22 mouse cellular contexts compared by ENCODE assay signal in the genomic region with DNA sequence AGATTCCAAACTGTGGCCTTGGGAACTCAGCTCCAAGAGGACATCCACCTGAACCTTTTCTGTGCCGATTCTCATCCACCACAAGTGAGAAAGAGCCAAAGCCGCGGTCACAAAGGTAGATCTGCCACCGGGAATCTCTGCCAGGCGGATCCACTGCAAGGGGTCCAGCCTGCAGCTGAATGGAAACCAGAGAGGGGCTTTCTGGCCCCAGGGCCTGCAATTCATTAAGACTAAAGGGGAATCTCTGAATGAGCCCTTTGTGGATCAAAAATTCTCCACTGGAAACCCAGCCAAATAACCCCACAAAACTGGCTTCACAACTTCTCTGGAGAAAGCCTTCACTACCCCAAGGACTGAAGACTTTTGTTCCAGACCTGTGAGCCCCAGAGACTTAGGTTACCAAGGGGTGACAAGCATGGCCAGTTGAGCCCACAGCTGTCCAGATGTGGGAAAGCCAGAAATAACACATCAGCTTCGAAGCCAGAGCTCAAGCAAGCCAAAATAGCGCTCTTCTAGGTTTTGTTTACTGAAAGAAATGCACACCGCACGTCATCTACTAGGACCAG.
DNase-seq lines count a peak whose midpoint lies in the region; ATAC-seq and TF ChIP-seq lines count a peak whose summit lies in the region.
"Had no signal": no experiment of that assay in that cellular context is flagged by ENCODE, and none has a peak within 500 bp of the region (broad histone marks: within the 10 kb centered on the region; RNA-seq: fewer than 3 reads in every experiment).

No protein-coding gene starts in this region.

- no peak for DNase-seq in kidney, postnatal 36 days
- peak; percentile 12 for DNase-seq in NIH3T3 (ENCODE audit: low read depth)
- no peak for DNase-seq in limb, embryonic 11.5 days (ENCODE audit: low spot score)
- DNase-seq in stomach, postnatal 0 days (ENCODE audit: low spot score), result no peak
- DNase-seq: adrenal gland, postnatal 36 days; cerebellum, adult 18-20 months; cerebellum, postnatal 25 days; gastrocnemius, postnatal 10 days; heart, adult 11 months; kidney, adult 8-10 months; lung, postnatal 14 days; right cerebral cortex, adult 18-20 months had no signal

- no peak overlapping the region for H3K9ac ChIP-seq in kidney, embryonic 14.5 days (ENCODE audit: low read depth, low read length)
- H3K9ac ChIP-seq in embryonic facial prominence, embryonic 13.5 days, result no peak overlapping the region
- H3K9ac ChIP-seq in limb, embryonic 11.5 days (ENCODE audit: low read length), result no peak overlapping the region
- no peak overlapping the region for H3K9ac ChIP-seq in forebrain, embryonic 13.5 days
- H3K9ac ChIP-seq in stomach, postnatal 0 days (ENCODE audit: low read length), result no peak overlapping the region
- H3K9ac ChIP-seq: heart, embryonic 12.5 days; liver, embryonic 14.5 days; neural tube, embryonic 12.5 days had no signal

- no peaks in the 10 kb centered on the region for H3K9me3 ChIP-seq in kidney, embryonic 14.5 days (ENCODE audit: control insufficient read depth, low read length)
- H3K9me3 ChIP-seq in embryonic facial prominence, embryonic 13.5 days, result no peaks in the 10 kb centered on the region
- H3K9me3 ChIP-seq in limb, embryonic 11.5 days (ENCODE audit: control insufficient read depth, low read length), result no peaks in the 10 kb centered on the region
- no peaks in the 10 kb centered on the region for H3K9me3 ChIP-seq in forebrain, embryonic 13.5 days (replicated peaks)
- no peaks in the 10 kb centered on the region for H3K9me3 ChIP-seq in stomach, postnatal 0 days (ENCODE audit: control insufficient read depth, low read length)
- H3K9me3 ChIP-seq: forebrain, embryonic 10.5 days; heart, embryonic 12.5 days; midbrain, embryonic 10.5 days; neural tube, embryonic 12.5 days had no signal

- no peaks in the 10 kb centered on the region for H3K36me3 ChIP-seq in kidney, embryonic 14.5 days (ENCODE audit: control insufficient read depth, insufficient read depth, low read length)
- H3K36me3 ChIP-seq in embryonic facial prominence, embryonic 13.5 days, result no peaks in the 10 kb centered on the region
- H3K36me3 ChIP-seq in limb, embryonic 11.5 days (ENCODE audit: control insufficient read depth, insufficient read depth, low read length), result no peaks in the 10 kb centered on the region
- no peaks in the 10 kb centered on the region for H3K36me3 ChIP-seq in forebrain, embryonic 13.5 days (ENCODE audit: poor library complexity, severe bottlenecking)
- no peaks in the 10 kb centered on the region for H3K36me3 ChIP-seq in stomach, postnatal 0 days (ENCODE audit: control insufficient read depth, insufficient read depth, low read length)
- H3K36me3 ChIP-seq: forebrain, embryonic 10.5 days; heart, embryonic 12.5 days; midbrain, embryonic 10.5 days; neural tube, embryonic 12.5 days had no signal

- 71% methylated on average over 9 of the region's 9 CpGs for WGBS in kidney, embryonic 14.5 days
- 30% methylated on average over 9 of the region's 9 CpGs for WGBS in embryonic facial prominence, embryonic 13.5 days
- WGBS in limb, embryonic 11.5 days, result 77% methylated on average over 9 of the region's 9 CpGs
- WGBS in forebrain, embryonic 13.5 days, result 80% methylated on average over 9 of the region's 9 CpGs
- 83% methylated on average over 9 of the region's 9 CpGs for WGBS in stomach, postnatal 0 days

- H3K27me3 ChIP-seq in kidney, embryonic 14.5 days (ENCODE audit: control insufficient read depth, insufficient read depth, low read length), result no peaks in the 10 kb centered on the region
- no peaks in the 10 kb centered on the region for H3K27me3 ChIP-seq in embryonic facial prominence, embryonic 13.5 days
- H3K27me3 ChIP-seq in limb, embryonic 11.5 days (ENCODE audit: control insufficient read depth, insufficient read depth, low read length), result no peaks in the 10 kb centered on the region
- no peaks in the 10 kb centered on the region for H3K27me3 ChIP-seq in forebrain, embryonic 13.5 days
- no peaks in the 10 kb centered on the region for H3K27me3 ChIP-seq in stomach, postnatal 0 days (ENCODE audit: control insufficient read depth, insufficient read depth, low read length)
- H3K27me3 ChIP-seq: heart, embryonic 12.5 days; neural tube, embryonic 12.5 days had no signal

- TF ChIP-seq EP300 in stomach, postnatal 0 days (optimal IDR thresholded peaks at IDR 0.05), result no peak

- TF ChIP-seq CTCF in stomach, postnatal 0 days (IDR thresholded peaks at IDR 0.05; ENCODE audit: low read depth), result no peak

- no peak overlapping the region for H3K4me3 ChIP-seq in kidney, embryonic 14.5 days (ENCODE audit: low read length)
- no peak overlapping the region for H3K4me3 ChIP-seq in embryonic facial prominence, embryonic 13.5 days
- no peak overlapping the region for H3K4me3 ChIP-seq in limb, embryonic 11.5 days (ENCODE audit: low read depth, low read length)
- no peak overlapping the region for H3K4me3 ChIP-seq in forebrain, embryonic 13.5 days
- no peak overlapping the region for H3K4me3 ChIP-seq in stomach, postnatal 0 days (ENCODE audit: low read depth, low read length)
- H3K4me3 ChIP-seq: forebrain, embryonic 10.5 days; heart, embryonic 12.5 days; midbrain, embryonic 10.5 days; neural tube, embryonic 12.5 days had no signal

- H3K4me2 ChIP-seq in kidney, embryonic 14.5 days (replicated peaks; ENCODE audit: low read depth, low read length), result no peak overlapping the region
- no peak overlapping the region for H3K4me2 ChIP-seq in embryonic facial prominence, embryonic 13.5 days
- H3K4me2 ChIP-seq in limb, embryonic 11.5 days (ENCODE audit: low read depth, severe bottlenecking), result no peak overlapping the region
- H3K4me2 ChIP-seq in forebrain, embryonic 13.5 days, result no peak overlapping the region
- H3K4me2 ChIP-seq in stomach, postnatal 0 days (replicated peaks; ENCODE audit: low read depth), result no peak overlapping the region
- H3K4me2 ChIP-seq: heart, embryonic 12.5 days; neural tube, embryonic 12.5 days had no signal

- 0 out of 2 replicates have a peak overlapping the region, but pooled peaks have one; percentile 37 for H3K27ac ChIP-seq in kidney, embryonic 14.5 days (ENCODE audit: low read depth, low read length)
- H3K27ac ChIP-seq in embryonic facial prominence, embryonic 13.5 days, result peak overlapping the region; percentile 71
- H3K27ac ChIP-seq in limb, embryonic 11.5 days (replicated peaks; ENCODE audit: low read depth, low read length), result peak overlapping the region; percentile 67
- H3K27ac ChIP-seq in forebrain, embryonic 13.5 days, result no peak overlapping the region
- H3K27ac ChIP-seq in stomach, postnatal 0 days (replicated peaks), result no peak overlapping the region
- H3K27ac ChIP-seq: forebrain, embryonic 10.5 days; liver, embryonic 14.5 days; midbrain, embryonic 10.5 days; neural tube, embryonic 12.5 days had no signal

- no peak for ATAC-seq in kidney, embryonic 14.5 days (ENCODE audit: low FRiP score, low TSS enrichment)
- ATAC-seq in embryonic facial prominence, embryonic 13.5 days (ENCODE audit: insufficient number of reproducible peaks, insufficient read depth, low FRiP score, low TSS enrichment, low read depth), result peak; percentile 73; the same call in 1 of the 2 replicates
- peak; percentile 19; the same call in 1 of the 2 replicates for ATAC-seq in limb, embryonic 11.5 days (ENCODE audit: insufficient number of reproducible peaks, low FRiP score, low TSS enrichment, low read depth)
- ATAC-seq in megakaryocyte, adult 5-6 weeks (ENCODE audit: poor library complexity, severe bottlenecking), result no peak
- ATAC-seq in forebrain, embryonic 13.5 days, result no peak
- no peak for ATAC-seq in stomach, postnatal 0 days (ENCODE audit: low FRiP score, low TSS enrichment)
- ATAC-seq: inflammation-experienced regulatory T-cells, adult 6 months had no signal

- H3K4me1 ChIP-seq in kidney, embryonic 14.5 days (ENCODE audit: control insufficient read depth, insufficient read depth, low read length), result 0 out of 2 replicates have a peak, but pooled peaks cover 2% of the 10 kb centered on the region
- peaks cover 27% of the 10 kb centered on the region for H3K4me1 ChIP-seq in embryonic facial prominence, embryonic 13.5 days
- no peaks in the 10 kb centered on the region; the same call in 1 of the 2 replicates for H3K4me1 ChIP-seq in limb, embryonic 11.5 days (ENCODE audit: control insufficient read depth, insufficient read depth, low read length)
- H3K4me1 ChIP-seq in forebrain, embryonic 13.5 days, result no peaks in the 10 kb centered on the region
- H3K4me1 ChIP-seq in stomach, postnatal 0 days (replicated peaks; ENCODE audit: control insufficient read depth, insufficient read depth), result no peaks in the 10 kb centered on the region; the same call in 1 of the 2 replicates
- H3K4me1 ChIP-seq: heart, embryonic 12.5 days; neural tube, embryonic 12.5 days had no signal

Comparison
In these comparisons a context has a peak if more than half of its experiments do, and no peak if none do; other contexts are left out.
1. ATAC-seq: peak in embryonic facial prominence, embryonic 13.5 days (single experiment) and limb, embryonic 11.5 days (single experiment); none in kidney, embryonic 14.5 days (single experiment), megakaryocyte, adult 5-6 weeks (single experiment), forebrain, embryonic 13.5 days (single experiment) and stomach, postnatal 0 days (single experiment).
2. H3K27ac ChIP-seq: peak in kidney, embryonic 14.5 days (single experiment), embryonic facial prominence, embryonic 13.5 days (single experiment) and limb, embryonic 11.5 days (single experiment); none in forebrain, embryonic 13.5 days (single experiment) and stomach, postnatal 0 days (single experiment).